Mouse (Mus musculus) thymus, adult 2 months (tissue): ENCODE data around the gene Ubn1.

Source experiments
- CTCF ChIP-seq: fragments of 200-500 bp; IDR thresholded peaks from 2 replicates; pipeline ENCODE4 v1.5.1; 2012; ENCODE audit warnings: mild to moderate bottlenecking, control low read depth, low read length, moderate library complexity, borderline replicate concordance; ENCODE audit not compliant: control insufficient read depth, poor library complexity, insufficient read depth; ENCODE audit errors: extremely low read depth
- POLR2A ChIP-seq: fragments of 200-500 bp; IDR thresholded peaks from 2 replicates; pipeline ENCODE4 v1.6.1; 2012; ENCODE audit warnings: mild to moderate bottlenecking, low read length, control low read depth, moderate library complexity; ENCODE audit not compliant: control insufficient read depth, poor library complexity, insufficient read depth; ENCODE audit errors: extremely low read depth

GRCm38 (mm10) chr16:5008076-5008475 lies 41.8 kb upstream of the Ubn1 start:
- TF ChIP-seq CTCF (no peak), POLR2A (no peak)
